30 mouse cellular contexts compared by ENCODE assay signal in the genomic region with DNA sequence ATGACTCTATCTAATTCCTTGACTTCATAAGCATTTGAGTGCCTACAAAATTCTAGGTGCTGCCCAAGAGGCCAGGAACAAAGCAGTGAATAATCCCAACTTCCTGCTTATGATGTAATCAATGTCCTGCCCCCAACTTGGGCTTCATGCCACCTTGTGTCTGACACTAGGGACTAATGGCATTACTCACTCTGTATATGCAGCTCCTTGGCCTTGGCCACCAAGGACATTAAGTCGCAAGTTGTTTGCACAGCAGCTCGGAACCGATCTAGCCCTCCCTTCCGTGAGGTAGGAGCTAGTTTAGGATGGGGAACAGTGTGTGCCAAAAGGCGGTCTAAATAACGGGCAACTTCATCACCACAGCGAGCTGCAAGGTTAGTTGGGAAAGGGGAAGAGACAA. TPM values are rescaled to one million over a fixed set of nuclear protein-coding genes. Genes with fewer than 3 reads are reported as not detected.
DNase-seq lines count a peak whose midpoint lies in the region; ATAC-seq and TF ChIP-seq lines count a peak whose summit lies in the region.
"Had no signal": no experiment of that assay in that cellular context is flagged by ENCODE, and none has a peak within 500 bp of the region (broad histone marks: within the 10 kb centered on the region; RNA-seq: fewer than 3 reads in every experiment).

No protein-coding gene starts in this region.

- no peak overlapping the region for H3K27ac ChIP-seq in lung, postnatal 0 days (ENCODE audit: low read length)
- no peak overlapping the region for H3K27ac ChIP-seq in forebrain, embryonic 15.5 days (replicated peaks)
- H3K27ac ChIP-seq: embryonic facial prominence, embryonic 13.5 days; forebrain, embryonic 10.5 days; heart, adult 2 months; heart, embryonic 13.5 days; hindbrain, embryonic 14.5 days; limb, embryonic 10.5 days; limb, embryonic 15.5 days; liver, embryonic 14.5 days; midbrain, embryonic 10.5 days; midbrain, embryonic 15.5 days; neural tube, embryonic 15.5 days; stomach, embryonic 15.5 days had no signal

- no peak overlapping the region for H3K4me2 ChIP-seq in lung, postnatal 0 days (replicated peaks; ENCODE audit: low read depth, low read length)
- H3K4me2 ChIP-seq in forebrain, embryonic 15.5 days (replicated peaks), result no peak overlapping the region
- H3K4me2 ChIP-seq: embryonic facial prominence, embryonic 13.5 days; heart, embryonic 13.5 days; hindbrain, embryonic 14.5 days; limb, embryonic 15.5 days; midbrain, embryonic 15.5 days; neural tube, embryonic 15.5 days; stomach, embryonic 15.5 days had no signal

- intact Hi-C loops in left cerebral cortex, postnatal 10 days (cut with DNase I), result no loop called here

- TF ChIP-seq EP300 in lung, postnatal 0 days (IDR thresholded peaks at IDR 0.05), result no peak

- H3K9ac ChIP-seq in lung, postnatal 0 days (replicated peaks; ENCODE audit: low read depth), result no peak overlapping the region
- H3K9ac ChIP-seq in forebrain, embryonic 15.5 days (replicated peaks), result no peak overlapping the region
- H3K9ac ChIP-seq: embryonic facial prominence, embryonic 13.5 days; heart, embryonic 13.5 days; hindbrain, embryonic 14.5 days; limb, embryonic 15.5 days; liver, embryonic 14.5 days; midbrain, embryonic 15.5 days; neural tube, embryonic 15.5 days; stomach, embryonic 15.5 days had no signal

- 82% methylated on average over 7 of the region's 7 CpGs for WGBS in lung, postnatal 0 days
- WGBS in forebrain, embryonic 15.5 days, result 93% methylated on average over 7 of the region's 7 CpGs

- no peak for ATAC-seq in lung, postnatal 0 days
- ATAC-seq in forebrain, embryonic 15.5 days (replicated peaks), result no peak
- ATAC-seq: CD4-positive, CD25-positive, alpha-beta regulatory T cell, adult 4 months; forebrain, embryonic 16.5 days; intestine, postnatal 0 days; midbrain, embryonic 15.5 days had no signal

- H3K36me3 ChIP-seq in lung, postnatal 0 days (ENCODE audit: insufficient read depth, low read length), result no peaks in the 10 kb centered on the region
- H3K36me3 ChIP-seq in forebrain, embryonic 15.5 days, result no peaks in the 10 kb centered on the region
- H3K36me3 ChIP-seq: embryonic facial prominence, embryonic 13.5 days; forebrain, embryonic 10.5 days; limb, embryonic 15.5 days; midbrain, embryonic 10.5 days; midbrain, embryonic 15.5 days; neural tube, embryonic 15.5 days; stomach, embryonic 15.5 days had no signal

- no peak for TF ChIP-seq CTCF in lung, postnatal 0 days (IDR thresholded peaks at IDR 0.05)

- peak; percentile 4 for DNase-seq in lung, postnatal 0 days (ENCODE audit: low spot score)
- DNase-seq in lung, postnatal 10 days, result no peak
- DNase-seq in 3134 (ENCODE audit: extremely low read depth, insufficient read length, low spot score), result peak; percentile 4
- peak; percentile 27 for DNase-seq in adrenal gland, postnatal 10 days
- peak; percentile 41 for DNase-seq in testis, postnatal 10 days (ENCODE audit: low spot score)
- DNase-seq in left cerebral cortex, postnatal 10 days (ENCODE audit: extremely low spot score in 1 of 2, low spot score in 2 of 2), result no peak
- DNase-seq: cerebellum, adult 8-10 months; heart, adult 2 months; heart, postnatal 10 days; kidney, adult 9 months; kidney, postnatal 10 days; layer of hippocampus, postnatal 36 days; lung, adult 2 months; thymus, adult 18-20 months; thymus, postnatal 25 days had no signal

- no peaks in the 10 kb centered on the region for H3K27me3 ChIP-seq in lung, postnatal 0 days (replicated peaks; ENCODE audit: insufficient read depth, low read length)
- H3K27me3 ChIP-seq in forebrain, embryonic 15.5 days, result no peaks in the 10 kb centered on the region
- H3K27me3 ChIP-seq: heart, embryonic 13.5 days; limb, embryonic 15.5 days; midbrain, embryonic 15.5 days; stomach, embryonic 15.5 days had no signal

- no peak overlapping the region for H3K4me3 ChIP-seq in lung, postnatal 0 days (ENCODE audit: low read depth, low read length)
- H3K4me3 ChIP-seq in forebrain, embryonic 15.5 days, result no peak overlapping the region
- H3K4me3 ChIP-seq: embryonic facial prominence, embryonic 13.5 days; forebrain, embryonic 10.5 days; heart, adult 2 months; heart, embryonic 13.5 days; limb, embryonic 10.5 days; limb, embryonic 15.5 days; midbrain, embryonic 10.5 days; midbrain, embryonic 15.5 days; neural tube, embryonic 15.5 days; stomach, embryonic 15.5 days had no signal

- H3K9me3 ChIP-seq in lung, postnatal 0 days (ENCODE audit: low read length), result no peaks in the 10 kb centered on the region
- no peaks in the 10 kb centered on the region for H3K9me3 ChIP-seq in forebrain, embryonic 15.5 days
- H3K9me3 ChIP-seq: embryonic facial prominence, embryonic 13.5 days; forebrain, embryonic 10.5 days; heart, embryonic 13.5 days; limb, embryonic 10.5 days; limb, embryonic 15.5 days; midbrain, embryonic 10.5 days; midbrain, embryonic 15.5 days; neural tube, embryonic 15.5 days; stomach, embryonic 15.5 days had no signal

- H3K4me1 ChIP-seq in lung, postnatal 0 days (ENCODE audit: insufficient read depth, low read depth, low read length), result no peaks in the 10 kb centered on the region
- no peaks in the 10 kb centered on the region for H3K4me1 ChIP-seq in forebrain, embryonic 15.5 days
- H3K4me1 ChIP-seq: embryonic facial prominence, embryonic 13.5 days; forebrain, embryonic 10.5 days; heart, embryonic 13.5 days; limb, embryonic 10.5 days; limb, embryonic 15.5 days; midbrain, embryonic 10.5 days; midbrain, embryonic 15.5 days; neural tube, embryonic 15.5 days; stomach, embryonic 15.5 days had no signal

RNA-seq across cellular contexts. Expression of a gene that starts 51.7 kb away (rescaled TPM):
- polyA plus RNA-seq in lung, postnatal 0 days (2015; fragmentation: Nextera tagmentation; extraction: Ambion mirVana), result 8.2 and 9.7 TPM in 2 replicates
- 1 to 10 TPM; 7.1 to 9.0 TPM for total RNA-seq in adrenal gland, postnatal 10 days (2021)
- 10 to 100 TPM in 1 of 2 experiments, 1 to 10 TPM in 1; 9.7 to 12.2 TPM for total RNA-seq in left cerebral cortex, postnatal 10 days (2021)
- 10.3 and 10.8 TPM in 2 replicates for polyA plus RNA-seq in forebrain, embryonic 15.5 days (2015; fragmentation: Nextera tagmentation; extraction: Ambion mirVana)

Comparison
In these comparisons a context has a peak if more than half of its experiments do, and no peak if none do; other contexts are left out.
1. DNase-seq: peak in lung, postnatal 0 days (single experiment), 3134 (single experiment), adrenal gland, postnatal 10 days (single experiment) and testis, postnatal 10 days (single experiment); none in lung, postnatal 10 days (single experiment) and left cerebral cortex, postnatal 10 days (0 of 2).